Mouse (Mus musculus) intestine, embryonic 14.5 days (tissue): ENCODE measurements around the gene Fbxo48. TPM values are rescaled to one million over a fixed set of nuclear protein-coding genes. Genes with fewer than 3 reads are reported as not detected.

ENCODE experiments used
- ATAC-seq: fragments of 200-750 bp; cut with Nextera tagmentation; replicated peaks from 2 replicates; pipeline ENCODE4 v1.8.0; 2017; ENCODE audit warnings: low read depth, moderate number of reproducible peaks, moderate TSS enrichment, moderate library complexity; ENCODE audit not compliant: low FRiP score, low TSS enrichment
- DNase-seq: peaks from one replicate; pipeline ENCODE4 v3.0.0-alpha.2; 2018; ENCODE audit warnings: low spot score
- H3K27ac ChIP-seq: fragments of 300-500 bp; sonication (generic); 2 replicates; pipeline ENCODE4 v1.5.1; 2014; ENCODE audit warnings: low read depth, mild to moderate bottlenecking, control low read depth
- H3K27me3 ChIP-seq: fragments of 300-500 bp; sonication (generic); replicated peaks from 2 replicates; pipeline ENCODE4 v1.6.1; 2014; ENCODE audit warnings: low read length, control low read depth; ENCODE audit not compliant: control insufficient read depth, insufficient read depth
- H3K36me3 ChIP-seq: fragments of 300-500 bp; sonication (generic); 2 replicates; pipeline ENCODE4 v1.6.1; 2014; ENCODE audit warnings: low read length, control low read depth; ENCODE audit not compliant: control insufficient read depth, insufficient read depth
- H3K4me1 ChIP-seq: fragments of 300-500 bp; sonication (generic); replicated peaks from 2 replicates; pipeline ENCODE4 v1.6.1; 2014; ENCODE audit warnings: low read length, control low read depth, mixed read lengths; ENCODE audit not compliant: control insufficient read depth, insufficient read depth
- H3K4me2 ChIP-seq: fragments of 300-500 bp; sonication (generic); 2 replicates; pipeline ENCODE4 v1.6.1; 2014; ENCODE audit warnings: low read length
- H3K4me3 ChIP-seq: fragments of 300-500 bp; sonication (generic); 2 replicates; pipeline ENCODE4 v1.5.1; 2014; ENCODE audit warnings: low read depth, low read length, control low read depth, mixed read lengths
- H3K9ac ChIP-seq: fragments of 300-500 bp; sonication (generic); 2 replicates; pipeline ENCODE4 v1.6.1; 2014; ENCODE audit warnings: mild to moderate bottlenecking, low read length
- H3K9me3 ChIP-seq: fragments of 300-500 bp; sonication (generic); 2 replicates; pipeline ENCODE4 v1.6.1; 2016; ENCODE audit warnings: low read length, control low read depth; ENCODE audit not compliant: control insufficient read depth
- WGBS: fragments of 180-500 bp; shearing (Covaris S2); extraction: QIAGEN DNeasy Blood & Tissue Kit; methylation state at CpG from one replicate; pipeline ENCODE4 v1.1.7; 2014; 5-methylcytosine and 5-hydroxymethylcytosine counted together
- polyA plus RNA-seq: library from polyadenylated mRNA; unstranded; fragments of >200 nt; fragmentation: Nextera tagmentation; extraction: Ambion mirVana; gene quantifications from 2 replicates; pipeline ENCODE4 v1.2.1, GENCODE M21; 2014

The Fbxo48 gene
- polyA plus RNA-seq, 1 experiment from 2014 or later = 2.3 TPM

GRCm38 (mm10) chr11:17000353-17001334, 49.5 kb downstream of the Fbxo48 start:
- Histone ChIP-seq H3K27me3 (no peaks in the 10 kb centered on the region), H3K27ac (no peak overlapping the region), H3K4me1 (no peaks in the 10 kb centered on the region), H3K9ac (no peak overlapping the region), H3K4me3 (no peak overlapping the region), H3K9me3 (no peaks in the 10 kb centered on the region), H3K4me2 (no peak overlapping the region), H3K36me3 (no peaks in the 10 kb centered on the region)
- 55% methylated on average over 9 of the region's 9 CpGs for WGBS
- ATAC-seq (no peak), DNase-seq (no peak)

DNA sequence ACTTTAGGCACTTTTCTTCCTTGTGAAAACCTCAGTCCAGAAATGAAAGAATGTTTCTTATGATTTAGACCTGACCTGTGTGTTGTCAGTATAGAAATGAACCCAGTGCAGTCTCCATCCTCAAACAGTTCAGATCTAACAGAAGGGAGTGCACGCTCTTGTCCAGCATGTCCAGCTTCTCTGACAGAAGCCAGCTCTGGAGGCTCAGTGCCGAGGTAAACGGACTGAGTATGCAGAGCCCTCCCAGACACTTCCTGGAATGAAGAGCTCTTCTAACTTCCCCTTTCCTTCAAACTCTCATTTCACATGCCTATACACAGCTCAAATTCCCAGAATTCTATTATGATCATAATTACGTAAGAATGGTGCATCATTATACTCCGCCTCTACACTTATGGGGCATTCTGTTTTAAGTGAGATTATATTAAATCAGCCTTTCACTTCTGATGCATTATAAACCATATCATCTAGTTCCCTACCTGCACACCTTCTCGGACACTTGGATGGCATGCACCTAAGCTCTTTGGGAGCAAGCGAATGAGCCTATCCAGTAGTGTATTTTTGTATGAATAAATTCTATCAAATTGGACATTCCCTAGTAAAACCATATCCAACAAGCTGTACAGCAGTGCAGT, 51.7 kb downstream of the Fbxo48 start:
- H3K9ac ChIP-seq = no peak overlapping the region
- H3K4me1 ChIP-seq = no peaks in the 10 kb centered on the region
- no peak overlapping the region for H3K27ac ChIP-seq
- H3K36me3 ChIP-seq = no peaks in the 10 kb centered on the region
- no peaks in the 10 kb centered on the region for H3K27me3 ChIP-seq
- no peak overlapping the region for H3K4me2 ChIP-seq
- DNase-seq (no peak), ATAC-seq (no peak)
- H3K9me3 ChIP-seq = no peaks in the 10 kb centered on the region
- 66% methylated on average over 7 of the region's 7 CpGs for WGBS
- no peak overlapping the region for H3K4me3 ChIP-seq

- H3K4me1 ChIP-seq = no peaks in the 10 kb centered on the region
- ATAC-seq (no peak), DNase-seq (no peak)
Measured at GRCm38 (mm10) chr11:17003757-17004156, 52.6 kb downstream of the Fbxo48 start.

More at GRCm38 (mm10) chr11:17003757-17004156, 52.6 kb downstream of the Fbxo48 start:
- H3K9ac ChIP-seq = no peak overlapping the region
- H3K9me3 ChIP-seq = no peaks in the 10 kb centered on the region
- no peak overlapping the region for H3K4me2 ChIP-seq
- 76% methylated on average over 3 of the region's 3 CpGs for WGBS
- no peaks in the 10 kb centered on the region for H3K36me3 ChIP-seq
- no peaks in the 10 kb centered on the region for H3K27me3 ChIP-seq
- no peak overlapping the region for H3K27ac ChIP-seq
- H3K4me3 ChIP-seq = no peak overlapping the region

Other genes with a start within 250 kb of the Fbxo48 start
- 21.2 and 21.4 TPM in 2 replicates for gene Egfr, start 199.2 kb upstream of the Fbxo48 start, polyA plus RNA-seq
- 28.9 and 37.4 TPM in 2 replicates for gene Cnrip1, start 100.2 kb downstream of the Fbxo48 start, polyA plus RNA-seq
- gene Plek, start 101.0 kb downstream of the Fbxo48 start, polyA plus RNA-seq = 3.0 and 3.3 TPM in 2 replicates
- 92.9 and 94.5 TPM in 2 replicates for gene Ppp3r1, start 207.9 kb downstream of the Fbxo48 start, polyA plus RNA-seq
- gene Wdr92, start 230.7 kb downstream of the Fbxo48 start, polyA plus RNA-seq = 27.0 and 27.7 TPM in 2 replicates